Mouse (Mus musculus): ENCODE data around the gene Lrrc4c. TPM values are rescaled to one million over a fixed set of nuclear protein-coding genes. Genes with fewer than 3 reads are reported as not detected.

Lrrc4c gene
- polyA plus RNA-seq, 1 experiment, result not detected

GRCm38 (mm10) chr2:97610566-97610965, 1292.6 kb downstream of the Lrrc4c start:
- no peak for TF ChIP-seq CTCF (IDR thresholded peaks at IDR 0.05; ENCODE audit: low read depth, low read length)
- no peak for TF ChIP-seq EP300 (IDR thresholded peaks at IDR 0.05; ENCODE audit: insufficient read depth, low read depth, low read length)
- no peak for TF ChIP-seq POLR2A (IDR thresholded peaks at IDR 0.05; ENCODE audit: insufficient read depth, low read length)
- H3K9me3 ChIP-seq (replicated peaks; ENCODE audit: control insufficient read depth, insufficient read depth, low read length, poor library complexity, severe bottlenecking), result no peaks in the 10 kb centered on the region

GRCm38 (mm10) chr2:97614724-97615123, 1296.8 kb downstream of the Lrrc4c start:
- no peak for TF ChIP-seq EP300 (IDR thresholded peaks at IDR 0.05; ENCODE audit: insufficient read depth, low read depth, low read length)
- no peak for TF ChIP-seq CTCF (IDR thresholded peaks at IDR 0.05; ENCODE audit: low read depth, low read length)
- no peak for TF ChIP-seq POLR2A (IDR thresholded peaks at IDR 0.05; ENCODE audit: insufficient read depth, low read length)
- no peak overlapping the region for H3K4me3 ChIP-seq (ENCODE audit: low read depth, low read length)
- no peak overlapping the region for H3K27ac ChIP-seq (ENCODE audit: insufficient read depth, low read length)

More at GRCm38 (mm10) chr2:97610566-97610965, 1292.6 kb downstream of the Lrrc4c start:
- no peaks in the 10 kb centered on the region for H3K4me1 ChIP-seq (ENCODE audit: control insufficient read depth, insufficient read depth, low read length)
- no peak overlapping the region for H3K9ac ChIP-seq (ENCODE audit: low read depth, poor library complexity, severe bottlenecking)
- no peaks in the 10 kb centered on the region for H3K36me3 ChIP-seq (ENCODE audit: control insufficient read depth, insufficient read depth, low read length, poor library complexity, severe bottlenecking)
- no peak overlapping the region for H3K27ac ChIP-seq (ENCODE audit: insufficient read depth, low read length)
- no peak overlapping the region for H3K4me3 ChIP-seq (ENCODE audit: low read depth, low read length)
- H3K27me3 ChIP-seq (ENCODE audit: control insufficient read depth, insufficient read depth, low read length, poor library complexity, severe bottlenecking), result no peaks in the 10 kb centered on the region

GRCm38 (mm10) chr2:97618589-97618988, 1300.6 kb downstream of the Lrrc4c start:
- no peak for TF ChIP-seq POLR2A (IDR thresholded peaks at IDR 0.05; ENCODE audit: insufficient read depth, low read length)
- TF ChIP-seq CTCF (IDR thresholded peaks at IDR 0.05; ENCODE audit: low read depth, low read length), result no peak
- H3K36me3 ChIP-seq (ENCODE audit: control insufficient read depth, insufficient read depth, low read length, poor library complexity, severe bottlenecking), result no peaks in the 10 kb centered on the region
- H3K27ac ChIP-seq (ENCODE audit: insufficient read depth, low read length), result no peak overlapping the region
- H3K4me3 ChIP-seq (ENCODE audit: low read depth, low read length), result no peak overlapping the region
- H3K4me1 ChIP-seq (ENCODE audit: control insufficient read depth, insufficient read depth, low read length), result no peaks in the 10 kb centered on the region
- no peaks in the 10 kb centered on the region for H3K27me3 ChIP-seq (ENCODE audit: control insufficient read depth, insufficient read depth, low read length, poor library complexity, severe bottlenecking)
- H3K9me3 ChIP-seq (replicated peaks; ENCODE audit: control insufficient read depth, insufficient read depth, low read length, poor library complexity, severe bottlenecking), result peaks cover 3% of the 10 kb centered on the region; the same call in 1 of the 2 replicates
- H3K9ac ChIP-seq (ENCODE audit: low read depth, poor library complexity, severe bottlenecking), result no peak overlapping the region

More at GRCm38 (mm10) chr2:97614724-97615123, 1296.8 kb downstream of the Lrrc4c start:
- Histone ChIP-seq H3K9ac (ENCODE audit: low read depth, poor library complexity, severe bottlenecking) (no peak overlapping the region), H3K36me3 (ENCODE audit: control insufficient read depth, insufficient read depth, low read length, poor library complexity, severe bottlenecking) (no peaks in the 10 kb centered on the region), H3K27me3 (ENCODE audit: control insufficient read depth, insufficient read depth, low read length, poor library complexity, severe bottlenecking) (no peaks in the 10 kb centered on the region), H3K9me3 (replicated peaks; ENCODE audit: control insufficient read depth, insufficient read depth, low read length, poor library complexity, severe bottlenecking) (no peaks in the 10 kb centered on the region), H3K4me1 (ENCODE audit: control insufficient read depth, insufficient read depth, low read length) (no peaks in the 10 kb centered on the region)

GRCm38 (mm10) chr2:97639941-97640340, 1322.0 kb downstream of the Lrrc4c start:
- H3K27ac ChIP-seq (ENCODE audit: insufficient read depth, low read length), result no peak overlapping the region
- TF ChIP-seq CTCF (IDR thresholded peaks at IDR 0.05; ENCODE audit: low read depth, low read length) (no peak), POLR2A (IDR thresholded peaks at IDR 0.05; ENCODE audit: insufficient read depth, low read length) (no peak), EP300 (IDR thresholded peaks at IDR 0.05; ENCODE audit: insufficient read depth, low read depth, low read length) (no peak)
- H3K36me3 ChIP-seq (ENCODE audit: control insufficient read depth, insufficient read depth, low read length, poor library complexity, severe bottlenecking), result no peaks in the 10 kb centered on the region
- no peak overlapping the region for H3K4me3 ChIP-seq (ENCODE audit: low read depth, low read length)
- no peaks in the 10 kb centered on the region for H3K4me1 ChIP-seq (ENCODE audit: control insufficient read depth, insufficient read depth, low read length)
- no peaks in the 10 kb centered on the region for H3K27me3 ChIP-seq (ENCODE audit: control insufficient read depth, insufficient read depth, low read length, poor library complexity, severe bottlenecking)
- H3K9me3 ChIP-seq (replicated peaks; ENCODE audit: control insufficient read depth, insufficient read depth, low read length, poor library complexity, severe bottlenecking), result no peaks in the 10 kb centered on the region
- H3K9ac ChIP-seq (ENCODE audit: low read depth, poor library complexity, severe bottlenecking), result no peak overlapping the region

- TF ChIP-seq EP300 (IDR thresholded peaks at IDR 0.05; ENCODE audit: insufficient read depth, low read depth, low read length) (no peak), POLR2A (IDR thresholded peaks at IDR 0.05; ENCODE audit: insufficient read depth, low read length) (no peak), CTCF (IDR thresholded peaks at IDR 0.05; ENCODE audit: low read depth, low read length) (no peak)
- Histone ChIP-seq H3K27ac (ENCODE audit: insufficient read depth, low read length) (no peak overlapping the region), H3K36me3 (ENCODE audit: control insufficient read depth, insufficient read depth, low read length, poor library complexity, severe bottlenecking) (no peaks in the 10 kb centered on the region), H3K9ac (ENCODE audit: low read depth, poor library complexity, severe bottlenecking) (no peak overlapping the region), H3K4me3 (ENCODE audit: low read depth, low read length) (no peak overlapping the region), H3K9me3 (replicated peaks; ENCODE audit: control insufficient read depth, insufficient read depth, low read length, poor library complexity, severe bottlenecking) (no peaks in the 10 kb centered on the region), H3K4me1 (ENCODE audit: control insufficient read depth, insufficient read depth, low read length) (no peaks in the 10 kb centered on the region), H3K27me3 (ENCODE audit: control insufficient read depth, insufficient read depth, low read length, poor library complexity, severe bottlenecking) (no peaks in the 10 kb centered on the region)
Observed at GRCm38 (mm10) chr2:97641661-97642060, 1323.7 kb downstream of the Lrrc4c start.

GRCm38 (mm10) chr2:97652711-97653110, 1334.7 kb downstream of the Lrrc4c start:
- Histone ChIP-seq H3K27me3 (ENCODE audit: control insufficient read depth, insufficient read depth, low read length, poor library complexity, severe bottlenecking) (no peaks in the 10 kb centered on the region), H3K9me3 (replicated peaks; ENCODE audit: control insufficient read depth, insufficient read depth, low read length, poor library complexity, severe bottlenecking) (no peaks in the 10 kb centered on the region), H3K27ac (ENCODE audit: insufficient read depth, low read length) (no peak overlapping the region), H3K4me1 (ENCODE audit: control insufficient read depth, insufficient read depth, low read length) (no peaks in the 10 kb centered on the region), H3K9ac (ENCODE audit: low read depth, poor library complexity, severe bottlenecking) (no peak overlapping the region), H3K4me3 (ENCODE audit: low read depth, low read length) (no peak overlapping the region), H3K36me3 (ENCODE audit: control insufficient read depth, insufficient read depth, low read length, poor library complexity, severe bottlenecking) (no peaks in the 10 kb centered on the region)
- TF ChIP-seq EP300 (IDR thresholded peaks at IDR 0.05; ENCODE audit: insufficient read depth, low read depth, low read length) (no peak), POLR2A (IDR thresholded peaks at IDR 0.05; ENCODE audit: insufficient read depth, low read length) (no peak), CTCF (IDR thresholded peaks at IDR 0.05; ENCODE audit: low read depth, low read length) (no peak)

Data from ES-Bruce4 (cell line).